Mouse (Mus musculus) megakaryocyte, embryonic 14.5 days (primary cell): ENCODE results near the gene Diexf.

Experiments
- FLI1 ChIP-seq: IDR thresholded peaks from 2 replicates; pipeline ENCODE4 v1.6.1; 2012; ENCODE audit warnings: low read length, inconsistent platforms, mixed read lengths
- GATA1 ChIP-seq: IDR thresholded peaks from 3 replicates; pipeline ENCODE4 v1.6.1; 2012; ENCODE audit warnings: mixed read lengths, low read length, inconsistent platforms, borderline replicate concordance

GRCm38 (mm10) chr1:193138087-193138486, 8.0 kb upstream of the Diexf start:
- TF ChIP-seq GATA1 (no peak), FLI1 (no peak)
